Mouse (Mus musculus) intestine, embryonic 15.5 days (tissue): ENCODE measurements around the gene Gstt3. TPM values are rescaled to one million over a fixed set of nuclear protein-coding genes. Genes with fewer than 3 reads are reported as not detected.

ENCODE experiments used
- ATAC-seq: fragments of 200-750 bp; cut with Nextera tagmentation; 2 replicates; pipeline ENCODE4 v1.8.0; 2017; ENCODE audit warnings: moderate TSS enrichment, moderate library complexity
- H3K27ac ChIP-seq: fragments of 300-500 bp; sonication (generic); 2 replicates; pipeline ENCODE4 v1.5.1; 2015; ENCODE audit warnings: mild to moderate bottlenecking, inconsistent platforms
- H3K27me3 ChIP-seq: fragments of 300-500 bp; sonication (generic); replicated peaks from 2 replicates; pipeline ENCODE4 v1.6.1; 2015; ENCODE audit warnings: inconsistent platforms
- H3K36me3 ChIP-seq: fragments of 300-500 bp; sonication (generic); 2 replicates; pipeline ENCODE4 v1.6.1; 2015; ENCODE audit warnings: inconsistent platforms
- H3K4me1 ChIP-seq: fragments of 300-500 bp; sonication (generic); replicated peaks from 2 replicates; pipeline ENCODE4 v1.6.1; 2015; ENCODE audit warnings: inconsistent platforms
- H3K4me2 ChIP-seq: fragments of 300-500 bp; sonication (generic); replicated peaks from 2 replicates; pipeline ENCODE4 v1.6.1; 2015; ENCODE audit warnings: mild to moderate bottlenecking, inconsistent platforms
- H3K4me3 ChIP-seq: fragments of 300-500 bp; sonication (generic); replicated peaks from 2 replicates; pipeline ENCODE4 v1.5.1; 2015; ENCODE audit warnings: inconsistent platforms
- H3K9ac ChIP-seq: fragments of 300-500 bp; sonication (generic); 2 replicates; pipeline ENCODE4 v1.6.1; 2015; ENCODE audit warnings: inconsistent platforms
- H3K9me3 ChIP-seq: fragments of 300-500 bp; sonication (generic); 2 replicates; pipeline ENCODE4 v1.6.1; 2016; ENCODE audit warnings: inconsistent platforms
- WGBS: fragments of 180-500 bp; shearing (Covaris S2); methylation state at CpG from one replicate; pipeline ENCODE4 v1.1.7; 2015; 5-methylcytosine and 5-hydroxymethylcytosine counted together
- polyA plus RNA-seq: library from polyadenylated mRNA; unstranded; fragments of >200 nt; fragmentation: Nextera tagmentation; extraction: Ambion mirVana; gene quantifications from 2 replicates; pipeline ENCODE4 v1.2.1, GENCODE M21; 2015

Gstt3 gene
- polyA plus RNA-seq, 1 experiment from 2014 or later, result 38.7 TPM

GRCm38 (mm10) chr10:75743369-75743768 lies 37.8 kb downstream of the Gstt3 start:
- peaks cover 47% of the 10 kb centered on the region for H3K36me3 ChIP-seq
- H3K27me3 ChIP-seq, result no peaks in the 10 kb centered on the region
- H3K27ac ChIP-seq, result no peak overlapping the region
- H3K4me2 ChIP-seq, result no peak overlapping the region
- 91% methylated on average over 12 of the region's 12 CpGs for WGBS
- H3K9ac ChIP-seq, result no peak overlapping the region
- H3K9me3 ChIP-seq, result no peaks in the 10 kb centered on the region
- no peaks in the 10 kb centered on the region for H3K4me1 ChIP-seq
- ATAC-seq, result no peak
- no peak overlapping the region for H3K4me3 ChIP-seq

GRCm38 (mm10) chr10:75740866-75741265 lies 40.3 kb downstream of the Gstt3 start:
- H3K27me3 ChIP-seq, result no peaks in the 10 kb centered on the region
- H3K4me1 ChIP-seq, result no peaks in the 10 kb centered on the region
- H3K9me3 ChIP-seq, result no peaks in the 10 kb centered on the region
- no peak overlapping the region for H3K9ac ChIP-seq
- H3K27ac ChIP-seq, result no peak overlapping the region
- H3K36me3 ChIP-seq, result peaks cover 39% of the 10 kb centered on the region
- H3K4me3 ChIP-seq, result no peak overlapping the region
- no peak overlapping the region for H3K4me2 ChIP-seq
- WGBS, result 94% methylated on average over 3 of the region's 3 CpGs
- ATAC-seq, result no peak

GRCm38 (mm10) chr10:75725449-75725848 lies 55.8 kb downstream of the Gstt3 start:
- no peaks in the 10 kb centered on the region for H3K9me3 ChIP-seq
- peaks cover 42% of the 10 kb centered on the region for H3K36me3 ChIP-seq
- no peak overlapping the region for H3K9ac ChIP-seq
- no peak for ATAC-seq
- H3K4me3 ChIP-seq, result no peak overlapping the region
- H3K4me2 ChIP-seq, result no peak overlapping the region
- no peaks in the 10 kb centered on the region for H3K27me3 ChIP-seq
- no peaks in the 10 kb centered on the region for H3K4me1 ChIP-seq
- WGBS, result 91% methylated on average over 7 of the region's 7 CpGs
- no peak overlapping the region for H3K27ac ChIP-seq

Other genes with a start within 250 kb of the Gstt3 start
- 2.1 and 2.7 TPM in 2 replicates for gene Lrrc75b, start 221.1 kb downstream of the Gstt3 start, polyA plus RNA-seq
- 46.5 and 63.7 TPM in 2 replicates for gene Ggt1, start 219.8 kb downstream of the Gstt3 start, polyA plus RNA-seq
- 7.5 and 7.9 TPM in 2 replicates for gene Ggt5, start 192.1 kb downstream of the Gstt3 start, polyA plus RNA-seq
- 13.4 and 13.9 TPM in 2 replicates for gene Susd2, start 137.4 kb downstream of the Gstt3 start, polyA plus RNA-seq
- gene Cabin1, start 17.1 kb downstream of the Gstt3 start, polyA plus RNA-seq, result 29.0 and 32.6 TPM in 2 replicates
- gene Ddt, start 8.0 kb downstream of the Gstt3 start, polyA plus RNA-seq, result 74.7 and 76.1 TPM in 2 replicates
- gene Gm20441, start 460 bp downstream of the Gstt3 start, polyA plus RNA-seq, result 0.96 TPM in 1 of 2 replicates, not detected in the other
- 15.0 and 16.6 TPM in 2 replicates for gene Gstt1, start 17.2 kb upstream of the Gstt3 start, polyA plus RNA-seq
- gene Gstt4, start 41.1 kb upstream of the Gstt3 start, polyA plus RNA-seq, result not detected in 2 replicates
- 57.5 and 63.1 TPM in 2 replicates for gene Gstt2, start 56.0 kb upstream of the Gstt3 start, polyA plus RNA-seq
- gene Mif, start 78.8 kb upstream of the Gstt3 start, polyA plus RNA-seq, result 2,230 and 2,305 TPM in 2 replicates
- gene Derl3, start 112.0 kb upstream of the Gstt3 start, polyA plus RNA-seq, result 4.4 and 8.5 TPM in 2 replicates
- 170 and 171 TPM in 2 replicates for gene Smarcb1, start 140.2 kb upstream of the Gstt3 start, polyA plus RNA-seq
- 171 and 215 TPM in 2 replicates for gene Chchd10, start 151.7 kb upstream of the Gstt3 start, polyA plus RNA-seq
- gene Mmp11, start 155.1 kb upstream of the Gstt3 start, polyA plus RNA-seq, result 30.1 and 32.2 TPM in 2 replicates
- gene Gm867, start 159.3 kb upstream of the Gstt3 start, polyA plus RNA-seq, result 0.30 and 0.47 TPM in 2 replicates
- gene Vpreb3, start 161.6 kb upstream of the Gstt3 start, polyA plus RNA-seq, result 0.57 and 0.89 TPM in 2 replicates
- gene Gm5134, start 173.1 kb upstream of the Gstt3 start, polyA plus RNA-seq, result not detected in 2 replicates